Mouse (Mus musculus) megakaryocyte-erythroid progenitor cell, adult 5-6 weeks (primary cell): ENCODE measurements around the gene 1700029F12Rik. TPM values are rescaled to one million over a fixed set of nuclear protein-coding genes. Genes with fewer than 3 reads are reported as not detected.

Source experiments
- ATAC-seq: replicated peaks from 2 replicates; pipeline ENCODE4 v1.8.0; 2016; ENCODE audit warnings: mild to moderate bottlenecking, inconsistent platforms; ENCODE audit not compliant: severe bottlenecking, poor library complexity, low FRiP score, low TSS enrichment
- total RNA-seq, 2 experiments: library from RNA; stranded (forward) in 1 of 2; stranded (reverse) in 1 of 2; fragments of 200-1000, 215-1000 nt in 1 of 2; fragments of >200 nt in 1 of 2; fragmentation: Nextera tagmentation in 1 of 2; gene quantifications; 2 replicates each; pipeline ENCODE4 v1.2.3; 2014 to 2017

Gene 1700029F12Rik
- total RNA-seq, 2 experiments from 2014 or later: not detected

GRCm38 (mm10) chr13:96983251-96984126 lies 50.7 kb downstream of the 1700029F12Rik start:
- ATAC-seq: peak; percentile 40

DNA sequence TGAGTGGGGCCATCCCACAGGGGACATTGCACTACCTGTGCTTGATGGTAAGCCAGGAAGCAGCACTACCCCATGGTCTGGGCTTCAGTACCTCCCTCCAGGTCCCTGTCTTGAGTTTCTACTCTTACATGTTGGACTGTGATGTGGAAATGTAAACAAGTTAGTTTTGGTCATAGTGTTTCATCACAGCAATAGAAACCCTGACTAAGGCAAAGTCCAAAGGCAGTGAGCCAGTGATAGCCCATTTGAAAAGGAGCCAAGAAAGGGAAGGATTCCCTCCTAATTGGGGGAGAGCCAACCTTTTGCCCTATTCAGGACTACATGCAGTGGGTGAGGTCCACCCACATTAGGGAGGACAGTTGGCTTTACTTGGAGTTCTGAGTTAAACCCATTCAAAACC lies 53.6 kb downstream of the 1700029F12Rik start:
- ATAC-seq: no peak

- no peak for ATAC-seq
These were observed 57.1 kb downstream of the 1700029F12Rik start for GRCm38 (mm10) chr13:96976986-96977595.

- no peak for ATAC-seq
These were observed 60.8 kb downstream of the 1700029F12Rik start for GRCm38 (mm10) chr13:96973318-96973717.

Other genes with a start within 250 kb of the 1700029F12Rik start
- gene Gcnt4, start 109.7 kb downstream of the 1700029F12Rik start, total RNA-seq (2014; fragmentation: Nextera tagmentation): not detected in 2 replicates
- gene Gcnt4, start 109.7 kb downstream of the 1700029F12Rik start, total RNA-seq (2017): not detected in 2 replicates
- gene Fam169a, start 32.9 kb upstream of the 1700029F12Rik start, total RNA-seq (2014; fragmentation: Nextera tagmentation): 0.44 TPM in 1 of 2 replicates, not detected in the other
- 0.65 and 1.3 TPM in 2 replicates for gene Fam169a, start 32.9 kb upstream of the 1700029F12Rik start, total RNA-seq (2017)
- gene Gm6169, start 64.9 kb upstream of the 1700029F12Rik start, total RNA-seq (2014; fragmentation: Nextera tagmentation): 0.46 and 2.0 TPM in 2 replicates
- gene Gm6169, start 64.9 kb upstream of the 1700029F12Rik start, total RNA-seq (2017): 0.33 and 2.1 TPM in 2 replicates
- gene Gfm2, start 103.6 kb upstream of the 1700029F12Rik start, total RNA-seq (2014; fragmentation: Nextera tagmentation): 38.1 and 50.3 TPM in 2 replicates
- gene Gfm2, start 103.6 kb upstream of the 1700029F12Rik start, total RNA-seq (2017): 39.2 and 40.1 TPM in 2 replicates
- 177 and 255 TPM in 2 replicates for gene Nsa2, start 103.6 kb upstream of the 1700029F12Rik start, total RNA-seq (2014; fragmentation: Nextera tagmentation)
- 382 and 513 TPM in 2 replicates for gene Nsa2, start 103.6 kb upstream of the 1700029F12Rik start, total RNA-seq (2017)
- 4.1 and 10.7 TPM in 2 replicates for gene Hexb, start 164.0 kb upstream of the 1700029F12Rik start, total RNA-seq (2014; fragmentation: Nextera tagmentation)
- 6.2 and 9.4 TPM in 2 replicates for gene Hexb, start 164.0 kb upstream of the 1700029F12Rik start, total RNA-seq (2017)
- 2.1 and 3.9 TPM in 2 replicates for gene Enc1, start 206.7 kb upstream of the 1700029F12Rik start, total RNA-seq (2014; fragmentation: Nextera tagmentation)
- 3.9 and 4.6 TPM in 2 replicates for gene Enc1, start 206.7 kb upstream of the 1700029F12Rik start, total RNA-seq (2017)